8 mouse cellular contexts compared by ENCODE assay signal in the genomic region with DNA sequence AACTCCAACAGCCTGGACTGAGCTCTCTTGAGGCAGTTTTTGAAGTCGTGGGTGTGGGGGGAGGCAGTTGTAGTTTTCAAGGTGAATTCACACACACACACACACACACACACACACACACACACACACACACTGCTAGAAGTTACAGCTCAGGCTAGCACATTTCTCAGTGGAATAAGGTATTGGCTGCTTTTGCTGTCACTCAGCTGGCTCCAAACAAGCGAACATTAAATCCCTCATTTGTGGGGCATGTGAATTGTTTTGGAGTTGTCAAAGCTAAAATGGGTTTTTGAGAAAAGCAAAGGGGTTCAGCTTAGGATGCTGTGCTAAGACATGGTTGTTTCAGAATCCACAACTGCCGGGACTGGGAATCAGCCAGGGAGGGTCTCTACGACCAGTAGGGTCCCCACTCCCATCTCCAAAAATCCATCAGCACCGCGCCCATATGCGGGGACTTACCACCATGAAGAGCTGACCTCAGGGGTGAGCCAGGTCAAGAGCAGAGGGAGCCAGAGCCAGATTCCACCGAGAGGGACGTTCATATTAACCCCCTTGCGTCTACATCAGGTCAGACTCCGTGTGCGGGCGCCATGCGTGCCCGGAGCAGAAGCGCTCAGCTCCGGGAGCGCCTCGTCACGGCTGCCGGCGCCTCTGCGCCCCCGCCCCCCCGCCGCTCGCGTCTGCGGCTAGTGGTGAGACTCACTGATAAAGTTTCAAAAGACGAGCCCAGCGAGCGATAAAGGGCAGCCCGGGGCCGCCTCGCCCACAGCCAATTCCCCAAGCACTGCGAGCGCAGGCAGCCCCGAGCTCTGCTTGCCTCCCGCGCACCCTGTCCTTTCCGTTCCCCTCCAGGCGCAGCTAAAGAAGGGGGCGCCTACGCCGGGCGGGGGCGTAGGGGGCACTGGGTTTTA. TPM values are rescaled to one million over a fixed set of nuclear protein-coding genes. Genes with fewer than 3 reads are reported as not detected.
DNase-seq lines count a peak whose midpoint lies in the region; ATAC-seq and TF ChIP-seq lines count a peak whose summit lies in the region.

Gene Wnt2 (minus strand): TSS at position 840 of the 911 bp plus-strand sequence.

- WGBS in kidney, embryonic 16.5 days: 1% methylated on average over 46 of the region's 47 CpGs
- under 1% methylated on average over 43 of the region's 47 CpGs for WGBS in forebrain, embryonic 14.5 days
- under 1% methylated on average over 45 of the region's 47 CpGs for WGBS in midbrain, embryonic 10.5 days

- no peak within 1 kb of the TSS for H3K27ac ChIP-seq in kidney, embryonic 16.5 days (ENCODE audit: low read length)
- no peak within 1 kb of the TSS for H3K27ac ChIP-seq in forebrain, embryonic 14.5 days (ENCODE audit: low read depth, low read length)
- no peak within 1 kb of the TSS for H3K27ac ChIP-seq in midbrain, embryonic 10.5 days (replicated peaks)

- H3K36me3 ChIP-seq in kidney, embryonic 16.5 days (ENCODE audit: insufficient read depth, low read length): no peaks in the 10 kb centered on the region
- no peaks in the 10 kb centered on the region for H3K36me3 ChIP-seq in forebrain, embryonic 14.5 days (ENCODE audit: control insufficient read depth, insufficient read depth, low read length)
- H3K36me3 ChIP-seq in midbrain, embryonic 10.5 days: no peaks in the 10 kb centered on the region

- peak within 1 kb of the TSS; percentile 55 for H3K4me3 ChIP-seq in kidney, embryonic 16.5 days (ENCODE audit: low read length)
- H3K4me3 ChIP-seq in forebrain, embryonic 14.5 days (ENCODE audit: low read depth, low read length): peak within 1 kb of the TSS; percentile 41
- peak within 1 kb of the TSS; percentile 64 for H3K4me3 ChIP-seq in midbrain, embryonic 10.5 days

- no peak for DNase-seq in kidney, adult 18-20 months
- DNase-seq in brain, embryonic 14.5 days (ENCODE audit: low read depth): peak; percentile 51
- DNase-seq in forebrain, embryonic 14.5 days (ENCODE audit: low spot score): peak; percentile 39
- DNase-seq in kidney, postnatal 10 days: peak; percentile 29
- peak; percentile 56 for DNase-seq in midbrain, embryonic 10.5 days (ENCODE audit: low spot score)
- DNase-seq in urinary bladder, postnatal 36 days (ENCODE audit: low spot score in 2 of 2): peak; percentile 16 to 22
- DNase-seq in ovary, adult 18-20 months (ENCODE audit: low spot score): no peak

- no peak for TF ChIP-seq CTCF in brain, embryonic 14.5 days (IDR thresholded peaks at IDR 0.05; ENCODE audit: borderline replicate concordance, extremely low read depth, insufficient read depth, insufficient read length)

- H3K27me3 ChIP-seq in kidney, embryonic 16.5 days (ENCODE audit: insufficient read depth, low read length): peaks cover 47% of the 10 kb centered on the region
- H3K27me3 ChIP-seq in forebrain, embryonic 14.5 days (replicated peaks; ENCODE audit: control insufficient read depth, insufficient read depth, low read length): peaks cover 29% of the 10 kb centered on the region
- H3K27me3 ChIP-seq in midbrain, embryonic 10.5 days (ENCODE audit: low read depth, poor library complexity, severe bottlenecking): peaks cover 59% of the 10 kb centered on the region

- H3K4me1 ChIP-seq in kidney, embryonic 16.5 days (ENCODE audit: insufficient read depth, low read length): peaks cover 23% of the 10 kb centered on the region
- peaks cover 4% of the 10 kb centered on the region; the same call in 1 of the 2 replicates for H3K4me1 ChIP-seq in forebrain, embryonic 14.5 days (ENCODE audit: control insufficient read depth, insufficient read depth, low read length)
- H3K4me1 ChIP-seq in midbrain, embryonic 10.5 days: peaks cover 30% of the 10 kb centered on the region

- H3K4me2 ChIP-seq in kidney, embryonic 16.5 days (replicated peaks; ENCODE audit: low read depth, low read length): peak within 1 kb of the TSS; percentile 91
- H3K4me2 ChIP-seq in forebrain, embryonic 14.5 days (ENCODE audit: low read length): peak within 1 kb of the TSS; percentile 87

- ATAC-seq in kidney, embryonic 16.5 days (ENCODE audit: low FRiP score, low TSS enrichment): peak; percentile 58; the same call in 1 of the 2 replicates
- peak; percentile 56 for ATAC-seq in forebrain, embryonic 14.5 days

- no peaks in the 10 kb centered on the region for H3K9me3 ChIP-seq in kidney, embryonic 16.5 days (ENCODE audit: low read length)
- H3K9me3 ChIP-seq in forebrain, embryonic 14.5 days (replicated peaks; ENCODE audit: control insufficient read depth, low read length): no peaks in the 10 kb centered on the region
- H3K9me3 ChIP-seq in midbrain, embryonic 10.5 days (replicated peaks): no peaks in the 10 kb centered on the region

- TF ChIP-seq POLR2A in brain, embryonic 14.5 days (IDR thresholded peaks at IDR 0.05; ENCODE audit: borderline replicate concordance, extremely low read depth, insufficient read depth, insufficient read length, poor library complexity, severe bottlenecking): no peak

- peak within 1 kb of the TSS; percentile 55; the same call in 1 of the 2 replicates for H3K9ac ChIP-seq in kidney, embryonic 16.5 days (replicated peaks; ENCODE audit: low read length)
- H3K9ac ChIP-seq in forebrain, embryonic 14.5 days (ENCODE audit: low read length): peak within 1 kb of the TSS; percentile 43

RNA-seq across cellular contexts. Expression of gene Wnt2, which starts in this region (rescaled TPM):
- polyA plus RNA-seq in kidney, embryonic 16.5 days (2015; fragmentation: Nextera tagmentation; extraction: Ambion mirVana): 0.89 and 3.8 TPM in 2 replicates
- polyA plus RNA-seq in brain, embryonic 14.5 days (2012; rRNA removed): 0.24 and 0.41 TPM in 2 replicates
- 0.09 TPM in 1 of 2 replicates, not detected in the other for polyA plus RNA-seq in forebrain, embryonic 14.5 days (2014; fragmentation: Nextera tagmentation; extraction: Ambion mirVana)
- polyA plus RNA-seq in midbrain, embryonic 10.5 days (2016; fragmentation: Nextera tagmentation; extraction: Ambion mirVana): 0.41 and 0.52 TPM in 2 replicates

Comparison
In these comparisons a context has a peak if more than half of its experiments do, and no peak if none do; other contexts are left out.
1. DNase-seq: peak in kidney, postnatal 10 days (single experiment) and urinary bladder, postnatal 36 days (2 of 2); none in kidney, adult 18-20 months (single experiment) and ovary, adult 18-20 months (single experiment).
2. Peak in DNase-seq in brain, embryonic 14.5 days; RNA of the gene not detected or under 1 TPM.
3. Peak in DNase-seq, ATAC-seq, H3K4me3 ChIP-seq, H3K9ac ChIP-seq and H3K4me2 ChIP-seq in forebrain, embryonic 14.5 days; RNA of the gene not detected or under 1 TPM.
4. Peak in DNase-seq and H3K4me3 ChIP-seq in midbrain, embryonic 10.5 days; RNA of the gene not detected or under 1 TPM.
5. Peak in every context shown above with its lines, with median percentiles within 50 percentile points of each other: H3K4me3 ChIP-seq.